Mouse (Mus musculus): ENCODE data around the gene Foxo1.

- TF ChIP-seq CTCF (IDR thresholded peaks at IDR 0.05; ENCODE audit: borderline replicate concordance, extremely low read depth, insufficient read depth, insufficient read length) (no peak), POLR2A (IDR thresholded peaks at IDR 0.05; ENCODE audit: borderline replicate concordance, extremely low read depth, insufficient read depth, insufficient read length, poor library complexity, severe bottlenecking) (no peak)
These were observed 27.1 kb upstream of the Foxo1 start for GRCm38 (mm10) chr3:52241062-52241461.

All from brain, embryonic 14.5 days (tissue).